Mouse (Mus musculus) neural tube, embryonic 12.5 days (tissue): ENCODE measurements at regions not wholly inside any gene's neighbourhood (a gene's known extent, or its start where the extent isn't known, plus 50 kb on each side); places are given as distances from the start of the nearest gene placed in this dataset.
"Not testable (repeated sequence)": the region's sequence is repeated elsewhere in the genome, so short reads cannot be mapped to it uniquely, and the experiment has no call there.

Experiments used
- ATAC-seq: fragments of 200-750 bp; cut with Nextera tagmentation; 2 replicates; pipeline ENCODE4 v1.8.0; 2017; ENCODE audit warnings: low read depth, mild to moderate bottlenecking, moderate TSS enrichment, moderate library complexity; ENCODE audit not compliant: low FRiP score
- H3K27ac ChIP-seq: fragments of 300-500 bp; sonication (generic); 2 replicates; pipeline ENCODE4 v1.5.1; 2016
- H3K27me3 ChIP-seq: fragments of 300-500 bp; sonication (generic); replicated peaks from 2 replicates; pipeline ENCODE4 v1.6.1; 2016; ENCODE audit warnings: mild to moderate bottlenecking
- H3K36me3 ChIP-seq: fragments of 300-500 bp; sonication (generic); 2 replicates; pipeline ENCODE4 v1.6.1; 2016; ENCODE audit warnings: mild to moderate bottlenecking
- H3K4me1 ChIP-seq: fragments of 300-500 bp; sonication (generic); 2 replicates; pipeline ENCODE4 v1.6.1; 2016
- H3K4me2 ChIP-seq: fragments of 300-500 bp; sonication (generic); replicated peaks from 2 replicates; pipeline ENCODE4 v1.6.1; 2016; ENCODE audit warnings: mild to moderate bottlenecking
- H3K4me3 ChIP-seq: fragments of 300-500 bp; sonication (generic); 2 replicates; pipeline ENCODE4 v1.5.1; 2016
- H3K9ac ChIP-seq: fragments of 300-500 bp; sonication (generic); 2 replicates; pipeline ENCODE4 v1.6.1; 2016; ENCODE audit warnings: mild to moderate bottlenecking
- H3K9me3 ChIP-seq: fragments of 300-500 bp; sonication (generic); 2 replicates; pipeline ENCODE4 v1.6.1; 2016; ENCODE audit warnings: mild to moderate bottlenecking
- WGBS: fragments of 180-500 bp; shearing (Covaris S2); methylation state at CpG from one replicate; pipeline ENCODE4 v1.1.7; 2016; 5-methylcytosine and 5-hydroxymethylcytosine counted together

GRCm38 (mm10) chr10:99320797-99321196, 57.8 kb downstream of the Dusp6 start:
- Histone ChIP-seq H3K9ac (no peak overlapping the region), H3K27me3 (no peaks in the 10 kb centered on the region), H3K4me3 (no peak overlapping the region), H3K27ac (no peak overlapping the region), H3K4me1 (no peaks in the 10 kb centered on the region), H3K4me2 (no peak overlapping the region), H3K36me3 (no peaks in the 10 kb centered on the region), H3K9me3 (no peaks in the 10 kb centered on the region)
- ATAC-seq = no peak
- 88% methylated on average over 8 of the region's 8 CpGs for WGBS

- Histone ChIP-seq H3K4me1 (no peaks in the 10 kb centered on the region), H3K9ac (no peak overlapping the region), H3K4me2 (no peak overlapping the region), H3K36me3 (no peaks in the 10 kb centered on the region), H3K27ac (no peak overlapping the region), H3K9me3 (no peaks in the 10 kb centered on the region), H3K4me3 (no peak overlapping the region), H3K27me3 (no peaks in the 10 kb centered on the region)
- WGBS = 77% methylated on average over 8 of the region's 8 CpGs
- ATAC-seq = no peak
Measured at GRCm38 (mm10) chr10:99323358-99323757, 60.3 kb downstream of the Dusp6 start.

- ATAC-seq = no peak
- Histone ChIP-seq H3K9me3 (no peaks in the 10 kb centered on the region), H3K27ac (no peak overlapping the region), H3K36me3 (no peaks in the 10 kb centered on the region), H3K4me3 (no peak overlapping the region), H3K4me2 (no peak overlapping the region), H3K27me3 (no peaks in the 10 kb centered on the region), H3K4me1 (no peaks in the 10 kb centered on the region), H3K9ac (no peak overlapping the region)
- WGBS = 89% methylated on average over 2 of the region's 2 CpGs
Measured at GRCm38 (mm10) chr10:99327501-99327900, 64.5 kb downstream of the Dusp6 start.

- no peak overlapping the region for H3K27ac ChIP-seq
- H3K4me3 ChIP-seq = no peak overlapping the region
- H3K27me3 ChIP-seq = no peaks in the 10 kb centered on the region
- ATAC-seq = no peak
- no peaks in the 10 kb centered on the region for H3K4me1 ChIP-seq
- no peak overlapping the region for H3K9ac ChIP-seq
- 90% methylated on average over 8 of the region's 8 CpGs for WGBS
- no peaks in the 10 kb centered on the region for H3K9me3 ChIP-seq
- H3K36me3 ChIP-seq = no peaks in the 10 kb centered on the region
- no peak overlapping the region for H3K4me2 ChIP-seq
Measured at GRCm38 (mm10) chr10:99328568-99328967, 65.5 kb downstream of the Dusp6 start.

- H3K9me3 ChIP-seq = no peaks in the 10 kb centered on the region
- H3K36me3 ChIP-seq = no peaks in the 10 kb centered on the region
- ATAC-seq = no peak
- H3K4me3 ChIP-seq = no peak overlapping the region
- H3K4me1 ChIP-seq = no peaks in the 10 kb centered on the region
- WGBS = 92% methylated on average over 6 of the region's 6 CpGs
- H3K4me2 ChIP-seq = no peak overlapping the region
- no peaks in the 10 kb centered on the region for H3K27me3 ChIP-seq
- no peak overlapping the region for H3K9ac ChIP-seq
- H3K27ac ChIP-seq = no peak overlapping the region
Measured at GRCm38 (mm10) chr10:99329469-99329868, 66.4 kb downstream of the Dusp6 start.

GRCm38 (mm10) chr10:99330519-99330918, 67.5 kb downstream of the Dusp6 start:
- no peaks in the 10 kb centered on the region for H3K27me3 ChIP-seq
- H3K36me3 ChIP-seq = no peaks in the 10 kb centered on the region
- no peak overlapping the region for H3K4me3 ChIP-seq
- H3K4me1 ChIP-seq = no peaks in the 10 kb centered on the region
- H3K9ac ChIP-seq = no peak overlapping the region
- no peak overlapping the region for H3K27ac ChIP-seq
- H3K9me3 ChIP-seq = no peaks in the 10 kb centered on the region
- no peak for ATAC-seq
- WGBS = 50% methylated on average over 7 of the region's 7 CpGs
- H3K4me2 ChIP-seq = no peak overlapping the region

GRCm38 (mm10) chr10:99331876-99332275, 68.8 kb downstream of the Dusp6 start:
- H3K27me3 ChIP-seq = no peaks in the 10 kb centered on the region
- no peak overlapping the region for H3K27ac ChIP-seq
- no peak overlapping the region for H3K4me3 ChIP-seq
- 94% methylated on average over 12 of the region's 12 CpGs for WGBS
- no peak for ATAC-seq
- no peaks in the 10 kb centered on the region for H3K36me3 ChIP-seq
- H3K9ac ChIP-seq = no peak overlapping the region
- H3K4me2 ChIP-seq = no peak overlapping the region
- H3K9me3 ChIP-seq = no peaks in the 10 kb centered on the region
- no peaks in the 10 kb centered on the region for H3K4me1 ChIP-seq

GRCm38 (mm10) chr10:99333831-99334230, 70.8 kb downstream of the Dusp6 start:
- no peak for ATAC-seq
- H3K36me3 ChIP-seq = no peaks in the 10 kb centered on the region

GRCm38 (mm10) chr10:99336091-99336490, 73.1 kb downstream of the Dusp6 start:
- H3K27me3 ChIP-seq = no peaks in the 10 kb centered on the region
- H3K36me3 ChIP-seq = no peaks in the 10 kb centered on the region
- ATAC-seq = no peak
- H3K4me1 ChIP-seq = no peaks in the 10 kb centered on the region
- H3K9me3 ChIP-seq = no peaks in the 10 kb centered on the region
- WGBS = 88% methylated on average over 4 of the region's 4 CpGs
- H3K9ac ChIP-seq = no peak overlapping the region
- H3K27ac ChIP-seq = no peak overlapping the region
- H3K4me2 ChIP-seq = no peak overlapping the region
- H3K4me3 ChIP-seq = no peak overlapping the region

More at GRCm38 (mm10) chr10:99333831-99334230, 70.8 kb downstream of the Dusp6 start:
- Histone ChIP-seq H3K27me3 (no peaks in the 10 kb centered on the region), H3K4me2 (no peak overlapping the region), H3K9ac (no peak overlapping the region), H3K9me3 (no peaks in the 10 kb centered on the region), H3K4me3 (no peak overlapping the region), H3K4me1 (no peaks in the 10 kb centered on the region), H3K27ac (no peak overlapping the region)
- 39% methylated on average over 5 of the region's 5 CpGs for WGBS

GRCm38 (mm10) chr10:99338790-99339189, 75.8 kb downstream of the Dusp6 start:
- not testable (repeated sequence) for H3K27me3 ChIP-seq, H3K27ac ChIP-seq, H3K4me3 ChIP-seq, ATAC-seq, H3K4me2 ChIP-seq, H3K9me3 ChIP-seq, H3K4me1 ChIP-seq, H3K36me3 ChIP-seq, H3K9ac ChIP-seq
- 94% methylated on average over 8 of the region's 11 CpGs for WGBS

- WGBS = 95% methylated on average over 15 of the region's 19 CpGs
- not testable (repeated sequence) for ATAC-seq, H3K9me3 ChIP-seq, H3K36me3 ChIP-seq, H3K4me2 ChIP-seq, H3K9ac ChIP-seq, H3K27ac ChIP-seq, H3K4me3 ChIP-seq, H3K27me3 ChIP-seq, H3K4me1 ChIP-seq
Measured at GRCm38 (mm10) chr10:99339291-99339912, 76.4 kb downstream of the Dusp6 start.

- H3K9ac ChIP-seq, H3K9me3 ChIP-seq, H3K27ac ChIP-seq, H3K36me3 ChIP-seq, H3K27me3 ChIP-seq, H3K4me2 ChIP-seq, ATAC-seq, H3K4me1 ChIP-seq, H3K4me3 ChIP-seq: not testable (repeated sequence)
- WGBS = 100% methylated on average over 10 of the region's 25 CpGs
Measured at GRCm38 (mm10) chr10:99340057-99340456, 77.0 kb downstream of the Dusp6 start.

GRCm38 (mm10) chr10:99349125-99349716, 86.2 kb downstream of the Dusp6 start:
- Histone ChIP-seq H3K36me3 (no peaks in the 10 kb centered on the region), H3K27me3 (no peaks in the 10 kb centered on the region), H3K9me3 (no peaks in the 10 kb centered on the region), H3K27ac (no peak overlapping the region), H3K4me1 (0 out of 2 replicates have a peak, but pooled peaks cover 4% of the 10 kb centered on the region), H3K4me2 (no peak overlapping the region), H3K9ac (no peak overlapping the region), H3K4me3 (no peak overlapping the region)
- no peak for ATAC-seq
- WGBS = 66% methylated on average over 3 of the region's 3 CpGs
